Mouse (Mus musculus): ENCODE data around the gene Sun2.

- TF ChIP-seq EP300 (IDR thresholded peaks at IDR 0.05; ENCODE audit: low read depth) (no peak), CTCF (IDR thresholded peaks at IDR 0.05; ENCODE audit: low read depth) (no peak)
Measured at GRCm38 (mm10) chr15:79766168-79766567, 23.8 kb upstream of the Sun2 start.
